Mouse (Mus musculus) kidney, adult 2 months (tissue): ENCODE data around the gene Selenos.

Experiments
- CTCF ChIP-seq: fragments of 200-500 bp; conservative IDR thresholded peaks from 2 replicates; pipeline ENCODE4 v1.5.1; 2011; ENCODE audit warnings: low read depth, mild to moderate bottlenecking, control low read depth, low read length, moderate library complexity, mixed read lengths; ENCODE audit not compliant: insufficient read depth, insufficient read length
- POLR2A ChIP-seq: fragments of 200-500 bp; IDR thresholded peaks from one replicate; pipeline ENCODE4 v1.6.1; 2011; ENCODE audit warnings: low read depth, low read length, control low read depth

GRCm38 (mm10) chr7:66124551-66124968 lies 45.1 kb downstream of the Selenos start:
- TF ChIP-seq POLR2A (no peak), CTCF (no peak)
